Comparison of ENCODE assay signal across 8 mouse cellular contexts in the genomic region with DNA sequence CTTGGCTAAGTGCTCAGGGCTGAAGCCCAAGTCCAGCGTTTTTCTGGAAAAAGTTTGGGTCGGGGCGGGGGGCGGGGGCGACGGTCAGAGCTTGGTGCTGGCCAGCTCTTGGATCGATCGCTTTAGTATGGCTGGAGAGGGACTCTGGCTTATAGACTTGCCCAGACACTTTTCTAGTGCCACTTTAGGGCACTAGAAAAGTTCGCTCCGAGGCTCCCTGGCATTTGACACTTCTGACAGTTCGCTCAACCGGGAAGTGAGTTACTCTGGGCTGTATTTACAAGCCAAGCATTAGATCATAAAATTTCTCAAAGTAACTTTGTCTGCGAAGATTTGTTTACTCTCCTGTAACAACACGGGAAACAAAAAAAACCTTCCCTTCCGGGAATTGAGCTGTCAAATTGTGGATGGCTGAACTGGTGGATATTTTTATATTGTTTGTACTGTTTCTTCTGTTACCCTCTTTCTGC. TPM values are rescaled to one million over a fixed set of nuclear protein-coding genes. Genes with fewer than 3 reads are reported as not detected.
A peak's percentile ranks its signal among the peaks of the same experiment; 100 is the strongest.
DNase-seq lines count a peak whose midpoint lies in the region; ATAC-seq and TF ChIP-seq lines count a peak whose summit lies in the region.

No protein-coding gene starts in this region.

- H3K9me3 ChIP-seq in erythroblast, embryonic 14.5 days (ENCODE audit: control insufficient read depth, low read length), result no peaks in the 10 kb centered on the region
- no peaks in the 10 kb centered on the region for H3K9me3 ChIP-seq in forebrain, embryonic 15.5 days
- no peaks in the 10 kb centered on the region for H3K9me3 ChIP-seq in intestine, postnatal 0 days (ENCODE audit: control insufficient read depth)

- H3K4me1 ChIP-seq in erythroblast, embryonic 14.5 days (ENCODE audit: control insufficient read depth), result peaks cover 3% of the 10 kb centered on the region; the same call in 1 of the 2 replicates
- peaks cover 12% of the 10 kb centered on the region for H3K4me1 ChIP-seq in forebrain, embryonic 15.5 days
- H3K4me1 ChIP-seq in intestine, postnatal 0 days (replicated peaks; ENCODE audit: control insufficient read depth, insufficient read depth, low read length), result no peaks in the 10 kb centered on the region

- ATAC-seq in erythroblast, adult 5-6 weeks (replicated peaks; ENCODE audit: low FRiP score, poor library complexity, severe bottlenecking), result no peak
- no peak; the same call in 1 of the 2 replicates for ATAC-seq in forebrain, embryonic 15.5 days (replicated peaks)
- peak; percentile 46 for ATAC-seq in intestine, postnatal 0 days

- H3K4me3 ChIP-seq in erythroblast, embryonic 14.5 days (replicated peaks), result peak overlapping the region; percentile 47
- H3K4me3 ChIP-seq in forebrain, embryonic 15.5 days, result peak overlapping the region; percentile 30
- peak overlapping the region; percentile 61 for H3K4me3 ChIP-seq in intestine, postnatal 0 days (ENCODE audit: low read depth, low read length)

- peak overlapping the region; percentile 52 for H3K4me2 ChIP-seq in forebrain, embryonic 15.5 days (replicated peaks)
- peak overlapping the region; percentile 93 for H3K4me2 ChIP-seq in intestine, postnatal 0 days (replicated peaks; ENCODE audit: low read depth)

- no peak for TF ChIP-seq CTCF in intestine, postnatal 0 days (IDR thresholded peaks at IDR 0.05; ENCODE audit: low read depth)

- no peak overlapping the region for H3K27ac ChIP-seq in forebrain, embryonic 15.5 days (replicated peaks)
- peak overlapping the region; percentile 83 for H3K27ac ChIP-seq in intestine, postnatal 0 days (ENCODE audit: low read depth, low read length)

- peak; percentile 44 for DNase-seq in lung, postnatal 10 days
- DNase-seq in embryo, embryonic 9.5 days (ENCODE audit: extremely low spot score), result no peak
- no peak for DNase-seq in urinary bladder, adult 2 months (ENCODE audit: low spot score)
- no peak for DNase-seq in right cerebral cortex, postnatal 25 days

- no peaks in the 10 kb centered on the region for H3K36me3 ChIP-seq in erythroblast, embryonic 14.5 days (ENCODE audit: control insufficient read depth)
- H3K36me3 ChIP-seq in forebrain, embryonic 15.5 days, result no peaks in the 10 kb centered on the region
- H3K36me3 ChIP-seq in intestine, postnatal 0 days (ENCODE audit: control insufficient read depth, insufficient read depth), result no peaks in the 10 kb centered on the region

- WGBS in forebrain, embryonic 15.5 days, result 16% methylated on average over 15 of the region's 15 CpGs
- whole genome bisulfite sequencing in intestine, postnatal 0 days, result 1% methylated on average over 15 of the region's 15 CpGs

- peaks cover 2% of the 10 kb centered on the region; the same call in 1 of the 2 replicates for H3K27me3 ChIP-seq in erythroblast, embryonic 14.5 days (ENCODE audit: control insufficient read depth)
- H3K27me3 ChIP-seq in forebrain, embryonic 15.5 days, result no peaks in the 10 kb centered on the region
- no peaks in the 10 kb centered on the region for H3K27me3 ChIP-seq in intestine, postnatal 0 days (replicated peaks; ENCODE audit: control insufficient read depth, insufficient read depth, low read length)

- H3K9ac ChIP-seq in forebrain, embryonic 15.5 days (replicated peaks), result peak overlapping the region; percentile 24; the same call in 1 of the 2 replicates
- H3K9ac ChIP-seq in intestine, postnatal 0 days (ENCODE audit: low read depth, low read length), result peak overlapping the region; percentile 66

RNA-seq across cellular contexts. Expression of gene Fas, which starts 0.4 kb away (rescaled TPM):
- not detected in 2 replicates for polyA plus RNA-seq in erythroblast, embryonic 14.5 days (2012)
- 7.3 and 10.2 TPM in 2 replicates for total RNA-seq in erythroblast, adult 5-6 weeks (2015; ENCODE audit: low replicate concordance)
- total RNA-seq in erythroblast, adult 5-6 weeks (2017; ENCODE audit: low replicate concordance), result 2.4 and 6.8 TPM in 2 replicates
- polyA plus RNA-seq in forebrain, embryonic 15.5 days (2015; fragmentation: Nextera tagmentation; extraction: Ambion mirVana), result 0.17 and 0.42 TPM in 2 replicates
- polyA plus RNA-seq in intestine, postnatal 0 days (2015; fragmentation: Nextera tagmentation; extraction: Ambion mirVana), result 14.2 and 15.6 TPM in 2 replicates
- 15.6 and 16.7 TPM in 2 replicates for polyA plus RNA-seq in urinary bladder, adult 2 months (2012; rRNA removed)

RNA-seq across cellular contexts. Expression of gene Acta2, which starts 35.5 kb away (rescaled TPM):
- polyA plus RNA-seq in erythroblast, embryonic 14.5 days (2012), result not detected in 2 replicates
- total RNA-seq in erythroblast, adult 5-6 weeks (2015; ENCODE audit: low replicate concordance), result 0.63 TPM in 1 of 2 replicates, not detected in the other
- 2.0 TPM in 1 of 2 replicates, not detected in the other for total RNA-seq in erythroblast, adult 5-6 weeks (2017; ENCODE audit: low replicate concordance)
- polyA plus RNA-seq in forebrain, embryonic 15.5 days (2015; fragmentation: Nextera tagmentation; extraction: Ambion mirVana), result 6.3 and 7.1 TPM in 2 replicates
- polyA plus RNA-seq in intestine, postnatal 0 days (2015; fragmentation: Nextera tagmentation; extraction: Ambion mirVana), result 1,651 and 1,727 TPM in 2 replicates
- 9,918 and 11,190 TPM in 2 replicates for polyA plus RNA-seq in urinary bladder, adult 2 months (2012; rRNA removed)

Comparison
In these comparisons a context has a peak if more than half of its experiments do, and no peak if none do; other contexts are left out.
1. RNA of gene Fas, which starts 0.4 kb away (polyA plus RNA-seq): 15.6 to 16.7 TPM in urinary bladder, adult 2 months and 14.2 to 15.6 TPM in intestine, postnatal 0 days; 0.17 to 0.42 TPM in forebrain, embryonic 15.5 days and not detected in erythroblast, embryonic 14.5 days; every median in the first group is over 10 times any median in the second.
2. RNA of gene Acta2, which starts 35.5 kb away (polyA plus RNA-seq): 9,918 to 11,190 TPM in urinary bladder, adult 2 months and 1,651 to 1,727 TPM in intestine, postnatal 0 days; 6.3 to 7.1 TPM in forebrain, embryonic 15.5 days and not detected in erythroblast, embryonic 14.5 days; every median in the first group is over 100 times any median in the second.
3. Peak in every context shown above with its lines, with median percentiles within 50 percentile points of each other: H3K4me3 ChIP-seq.